Mouse (Mus musculus) liver, embryonic 16.5 days (tissue): Measurements from ENCODE around the gene Il2rg. TPM values are rescaled to one million over a fixed set of nuclear protein-coding genes. Genes with fewer than 3 reads are reported as not detected.
A peak's percentile ranks its signal among the peaks of the same experiment; 100 is the strongest.

ENCODE experiments used
- ATAC-seq: fragments of 200-750 bp; cut with Nextera tagmentation; 2 replicates; pipeline ENCODE4 v1.8.0; 2017; ENCODE audit warnings: low read depth, mild to moderate bottlenecking, moderate number of reproducible peaks, moderate library complexity
- H3K27ac ChIP-seq: fragments of 300-500 bp; sonication (generic); 2 replicates; pipeline ENCODE4 v1.5.1; 2014; ENCODE audit warnings: mild to moderate bottlenecking, low read length
- H3K27me3 ChIP-seq: fragments of 300-500 bp; sonication (generic); 2 replicates; pipeline ENCODE4 v1.6.1; 2014; ENCODE audit warnings: low read depth, low read length, mixed read lengths; ENCODE audit not compliant: control insufficient read depth, insufficient read depth
- H3K36me3 ChIP-seq: fragments of 300-500 bp; sonication (generic); 2 replicates; pipeline ENCODE4 v1.6.1; 2014; ENCODE audit warnings: mild to moderate bottlenecking; ENCODE audit not compliant: control insufficient read depth, insufficient read depth
- H3K4me1 ChIP-seq: fragments of 300-500 bp; sonication (generic); 2 replicates; pipeline ENCODE4 v1.6.1; 2014; ENCODE audit warnings: low read depth, low read length, mixed read lengths; ENCODE audit not compliant: control insufficient read depth
- H3K4me2 ChIP-seq: fragments of 300-500 bp; sonication (generic); 2 replicates; pipeline ENCODE4 v1.6.1; 2014; ENCODE audit warnings: low read depth, low read length, mixed read lengths
- H3K4me3 ChIP-seq: fragments of 300-500 bp; sonication (generic); 2 replicates; pipeline ENCODE4 v1.5.1; 2014; ENCODE audit warnings: low read depth, mild to moderate bottlenecking, low read length
- H3K9ac ChIP-seq: fragments of 300-500 bp; sonication (generic); 2 replicates; pipeline ENCODE4 v1.6.1; 2014; ENCODE audit warnings: low read depth, low read length
- H3K9me3 ChIP-seq: fragments of 300-500 bp; sonication (generic); replicated peaks from 2 replicates; pipeline ENCODE4 v1.6.1; 2016; ENCODE audit warnings: low read length; ENCODE audit not compliant: control insufficient read depth
- WGBS: fragments of 180-500 bp; shearing (Covaris S2); extraction: QIAGEN DNeasy Blood & Tissue Kit; methylation state at CpG from one replicate; pipeline ENCODE4 v1.1.7; 2014; ENCODE audit not compliant: insufficient replicate concordance; 5-methylcytosine and 5-hydroxymethylcytosine counted together
- polyA plus RNA-seq: library from polyadenylated mRNA; unstranded; fragments of >200 nt; fragmentation: Nextera tagmentation; extraction: Ambion mirVana; gene quantifications from 2 replicates; pipeline ENCODE4 v1.2.1, GENCODE M21; 2015

Gene Il2rg
- polyA plus RNA-seq, 1 experiment from 2014 or later, result 8.2 TPM

- H3K4me3 ChIP-seq, result no peak overlapping the region
- H3K4me1 ChIP-seq, result no peaks in the 10 kb centered on the region
- peaks cover 9% of the 10 kb centered on the region; the same call in 1 of the 2 replicates for H3K27me3 ChIP-seq
- 23% methylated on average over 1 of the region's 1 CpGs for whole genome bisulfite sequencing
- H3K36me3 ChIP-seq, result no peaks in the 10 kb centered on the region
- H3K9me3 ChIP-seq, result no peaks in the 10 kb centered on the region
- H3K27ac ChIP-seq, result no peak overlapping the region
- no peak overlapping the region for H3K4me2 ChIP-seq
- ATAC-seq, result no peak
- H3K9ac ChIP-seq, result no peak overlapping the region
These were observed 23.0 kb downstream of the Il2rg start for GRCm38 (mm10) chrX:101245011-101245410.

DNA sequence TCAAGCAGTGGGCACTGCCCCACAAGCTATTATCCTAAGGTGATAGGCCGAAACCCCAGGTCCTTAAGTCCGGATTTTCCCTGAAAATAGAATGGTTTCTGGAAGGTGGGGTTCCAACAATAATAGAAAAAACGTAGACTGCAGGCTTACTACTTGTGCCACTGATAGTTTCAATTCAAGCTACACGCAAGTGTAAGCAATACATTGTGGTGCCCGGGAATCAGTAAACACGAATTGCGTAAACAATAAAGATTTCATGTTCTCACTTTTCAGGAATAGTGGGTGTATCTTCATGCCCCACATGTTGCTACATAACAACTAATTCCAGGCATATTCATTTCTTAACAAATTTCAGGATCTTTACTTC is 45.3 kb downstream of the Il2rg start:
- H3K36me3 ChIP-seq, result no peaks in the 10 kb centered on the region
- H3K9me3 ChIP-seq, result no peaks in the 10 kb centered on the region
- no peak for ATAC-seq
- peak overlapping the region; percentile 61; the same call in 1 of the 2 replicates for H3K9ac ChIP-seq
- H3K4me2 ChIP-seq, result peak overlapping the region; percentile 53
- WGBS, result 37% methylated on average over 7 of the region's 7 CpGs
- no peaks in the 10 kb centered on the region; the same call in 1 of the 2 replicates for H3K27me3 ChIP-seq
- no peak overlapping the region for H3K27ac ChIP-seq
- H3K4me3 ChIP-seq, result peak overlapping the region; percentile 68
- H3K4me1 ChIP-seq, result no peaks in the 10 kb centered on the region

DNA sequence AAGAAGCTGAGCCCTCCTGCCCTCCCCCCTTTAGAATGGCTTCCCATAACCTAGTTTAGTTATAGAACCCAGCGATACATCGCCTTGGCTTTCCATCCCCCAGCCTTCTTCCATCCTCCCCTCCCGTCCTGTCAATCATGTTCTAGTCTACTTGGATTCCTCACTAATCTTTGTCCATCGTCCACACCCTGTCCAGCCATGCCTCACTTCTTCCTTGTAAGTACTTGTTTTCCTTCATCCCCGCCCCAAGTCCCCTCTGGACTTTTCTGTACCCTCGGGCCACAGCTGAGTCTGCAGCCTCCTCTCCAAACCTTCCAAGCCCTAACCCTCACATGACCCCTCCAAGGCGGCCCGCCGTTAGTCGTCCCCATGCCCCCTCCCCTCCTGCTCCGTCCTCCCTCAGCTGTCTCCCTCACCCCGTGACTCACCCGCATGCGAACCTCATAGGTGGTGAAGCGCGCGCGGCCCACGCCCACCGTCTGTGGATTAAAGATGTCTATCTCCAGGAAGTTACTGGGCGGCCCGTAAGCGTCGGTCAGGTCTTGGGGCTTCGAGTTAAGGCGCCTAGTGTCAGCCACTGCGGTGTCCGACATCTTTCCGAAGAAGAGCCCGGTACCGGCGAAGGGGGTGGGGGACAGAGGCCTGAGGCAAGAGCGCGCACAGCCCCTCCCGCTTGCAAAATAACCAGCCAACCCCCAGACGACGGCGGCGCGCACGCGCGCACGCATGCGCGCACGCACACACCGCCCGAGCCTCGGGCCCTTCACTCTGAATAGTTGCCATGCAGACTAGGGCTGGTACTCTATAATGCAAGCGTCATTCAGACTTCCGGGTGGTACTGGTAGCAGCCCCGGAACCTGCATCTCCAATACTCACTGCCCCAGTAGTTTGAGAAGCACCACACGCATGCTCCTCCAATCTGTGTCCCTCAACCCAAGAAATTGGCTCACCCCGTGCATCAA is 45.9 kb downstream of the Il2rg start, which contains the start of gene Snx12:
Gene Snx12, minus strand, starts transcription at position 730 of the 962 bp plus-strand sequence.
- peak within 1 kb of the TSS; percentile 53 for H3K4me2 ChIP-seq
- H3K4me3 ChIP-seq, result peak within 1 kb of the TSS; percentile 68
- no peaks in the 10 kb centered on the region for H3K9me3 ChIP-seq
- ATAC-seq, result peak; percentile 93
- peak within 1 kb of the TSS; percentile 48; the same call in 1 of the 2 replicates for H3K27ac ChIP-seq
- H3K4me1 ChIP-seq, result no peaks in the 10 kb centered on the region
- peak within 1 kb of the TSS; percentile 61 for H3K9ac ChIP-seq
- 16% methylated on average over 55 of the region's 55 CpGs for WGBS
- no peaks in the 10 kb centered on the region for H3K36me3 ChIP-seq
- H3K27me3 ChIP-seq, result no peaks in the 10 kb centered on the region; the same call in 1 of the 2 replicates

Other genes starting within 250 kb of the Il2rg start
- gene Tex11, start 208.6 kb downstream of the Il2rg start, polyA plus RNA-seq, result not detected in 2 replicates
- gene Slc7a3, start 182.2 kb downstream of the Il2rg start, polyA plus RNA-seq, result 0.19 and 0.57 TPM in 2 replicates
- 18.7 and 19.4 TPM in 2 replicates for gene Snx12, start 45.7 kb downstream of the Il2rg start, polyA plus RNA-seq
- gene Foxo4, start 13.7 kb downstream of the Il2rg start, polyA plus RNA-seq, result 1.2 and 1.7 TPM in 2 replicates
- gene Gm614, start 4.3 kb downstream of the Il2rg start, polyA plus RNA-seq, result not detected in 2 replicates
- not detected in 2 replicates for gene Gm20489, start 768 bp upstream of the Il2rg start, polyA plus RNA-seq
- gene Med12, start 5.8 kb upstream of the Il2rg start, polyA plus RNA-seq, result 21.6 and 25.5 TPM in 2 replicates
- 0.06 and 0.11 TPM in 2 replicates for gene Nlgn3, start 30.9 kb upstream of the Il2rg start, polyA plus RNA-seq
- 147 and 174 TPM in 2 replicates for gene Gjb1, start 108.1 kb upstream of the Il2rg start, polyA plus RNA-seq
- 6.1 and 6.5 TPM in 2 replicates for gene Zmym3, start 152.6 kb upstream of the Il2rg start, polyA plus RNA-seq
- gene Nono, start 161.1 kb upstream of the Il2rg start, polyA plus RNA-seq, result 93.5 and 101 TPM in 2 replicates
- gene Itgb1bp2, start 180.8 kb upstream of the Il2rg start, polyA plus RNA-seq, result 2.8 and 6.5 TPM in 2 replicates